Mouse (Mus musculus) cerebellum, adult 2 months (tissue): Measurements from ENCODE around the gene Sox8.

Experiments
- CTCF ChIP-seq: fragments of 200-500 bp; IDR thresholded peaks from 2 replicates; pipeline ENCODE4 v1.5.1; 2011; ENCODE audit warnings: low read depth, mild to moderate bottlenecking, control low read depth, low read length, moderate library complexity, borderline replicate concordance; ENCODE audit not compliant: insufficient read depth
- POLR2A ChIP-seq: fragments of 200-500 bp; IDR thresholded peaks from 2 replicates; pipeline ENCODE4 v1.6.1; 2011; ENCODE audit warnings: low read length, control low read depth, borderline replicate concordance; ENCODE audit not compliant: insufficient read depth

DNA sequence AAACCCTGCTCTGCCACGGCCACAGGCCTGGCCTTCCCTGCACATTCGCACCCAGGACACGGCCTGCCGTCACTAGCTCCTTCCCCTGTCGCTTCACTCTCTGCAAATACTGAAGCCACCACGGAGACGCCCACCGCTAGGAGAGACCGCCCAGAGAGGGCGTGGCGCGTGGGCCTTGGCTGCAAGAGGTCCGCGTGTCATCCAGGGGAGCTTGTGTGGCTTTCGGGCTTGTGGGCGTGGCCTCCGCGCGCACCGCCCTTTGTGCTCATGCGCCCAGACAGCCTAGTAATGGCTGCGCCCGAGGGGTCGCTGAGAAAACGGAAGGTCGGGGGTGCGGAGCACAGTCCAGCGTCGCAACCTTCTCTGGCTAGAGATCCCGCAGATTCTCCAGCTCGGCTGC, 8.4 kb upstream of the Sox8 start, which contains the start of gene Lmf1:
- no peak for TF ChIP-seq CTCF
- TF ChIP-seq POLR2A, result peak; percentile 94
